In the genomic region with DNA sequence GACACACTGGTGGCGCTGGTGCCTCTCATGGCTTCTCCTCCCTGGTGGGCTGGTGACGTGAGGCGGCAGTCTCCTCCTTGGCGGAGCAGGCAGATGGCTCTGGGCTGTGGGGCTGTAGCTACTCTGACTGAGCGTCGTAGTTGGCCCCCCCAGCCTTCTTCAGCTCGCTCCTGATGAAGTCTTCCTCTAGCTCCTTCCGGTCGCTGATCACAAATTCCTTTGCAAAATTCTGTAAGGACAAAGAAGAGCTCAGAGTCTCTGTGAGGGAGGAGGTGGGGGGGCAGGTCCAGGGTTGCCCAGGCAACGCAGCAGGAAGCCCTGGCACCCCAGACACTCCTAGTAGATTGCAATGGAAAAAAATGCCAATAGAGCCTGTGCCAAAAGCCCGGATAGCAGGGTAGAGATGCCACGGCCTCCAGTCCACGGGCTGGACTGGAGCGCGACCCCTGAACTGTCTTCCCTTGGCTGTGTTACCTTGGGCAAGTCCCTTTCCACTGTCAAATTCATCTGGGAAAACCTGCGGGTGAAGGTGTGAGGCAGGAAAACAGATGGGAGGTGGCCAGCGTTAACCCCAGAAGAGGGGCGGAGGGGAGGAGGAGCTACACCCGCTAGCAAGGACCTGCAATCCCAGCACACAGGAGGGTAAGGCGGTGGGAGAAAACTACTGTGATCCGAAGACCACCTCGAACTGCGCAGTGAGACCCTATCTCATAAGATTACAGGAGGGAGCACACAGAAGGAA, we compare ENCODE assay signal across 12 mouse cellular contexts. TPM values are rescaled to one million over a fixed set of nuclear protein-coding genes. Genes with fewer than 3 reads are reported as not detected.
A peak's percentile ranks its signal among the peaks of the same experiment; 100 is the strongest.
DNase-seq lines count a peak whose midpoint lies in the region; ATAC-seq and TF ChIP-seq lines count a peak whose summit lies in the region.
"Had no signal": no experiment of that assay in that cellular context is flagged by ENCODE, and none has a peak within 500 bp of the region (broad histone marks: within the 10 kb centered on the region; RNA-seq: fewer than 3 reads in every experiment).

No protein-coding gene starts in this region.

- DNase-seq in cerebellum, postnatal 10 days, result peak; percentile 66 to 76
- DNase-seq in brain, embryonic 14.5 days (ENCODE audit: low read depth), result peak; percentile 86
- no peak for DNase-seq in heart, adult 2 months
- DNase-seq in testis, postnatal 14 days (ENCODE audit: low spot score), result no peak
- no peak for DNase-seq in thymus, postnatal 25 days
- DNase-seq: lung, embryonic 14.5 days had no signal

- no peaks in the 10 kb centered on the region for H3K27me3 ChIP-seq in hindbrain, embryonic 15.5 days
- no peaks in the 10 kb centered on the region for H3K27me3 ChIP-seq in neural tube, embryonic 12.5 days (replicated peaks)
- no peaks in the 10 kb centered on the region for H3K27me3 ChIP-seq in heart, adult 2 months (ENCODE audit: control insufficient read depth, insufficient read depth, low read length)
- H3K27me3 ChIP-seq: kidney, embryonic 15.5 days had no signal

- H3K36me3 ChIP-seq in hindbrain, embryonic 15.5 days, result peaks cover 4% of the 10 kb centered on the region; the same call in 1 of the 2 replicates
- peaks cover 11% of the 10 kb centered on the region for H3K36me3 ChIP-seq in neural tube, embryonic 12.5 days
- no peaks in the 10 kb centered on the region for H3K36me3 ChIP-seq in heart, adult 2 months (ENCODE audit: control insufficient read depth, insufficient read depth, low read length)
- H3K36me3 ChIP-seq: G1E had no signal

- TF ChIP-seq EP300 in heart, adult 2 months (IDR thresholded peaks at IDR 0.05; ENCODE audit: insufficient read depth, low read depth, low read length), result no peak

- peaks cover 59% of the 10 kb centered on the region for H3K4me1 ChIP-seq in hindbrain, embryonic 15.5 days (replicated peaks)
- peaks cover 52% of the 10 kb centered on the region for H3K4me1 ChIP-seq in neural tube, embryonic 12.5 days
- H3K4me1 ChIP-seq in heart, adult 2 months (ENCODE audit: control insufficient read depth, insufficient read depth, low read length), result peaks cover 1% of the 10 kb centered on the region; the same call in 1 of the 2 replicates

- H3K79me2 ChIP-seq in heart, adult 2 months (replicated peaks; ENCODE audit: control insufficient read depth, insufficient read depth, low read length), result no peaks in the 10 kb centered on the region

- H3K9me3 ChIP-seq in hindbrain, embryonic 15.5 days, result no peaks in the 10 kb centered on the region
- no peaks in the 10 kb centered on the region for H3K9me3 ChIP-seq in neural tube, embryonic 12.5 days
- H3K9me3 ChIP-seq: G1E; heart, embryonic 10.5 days; kidney, embryonic 15.5 days had no signal

- no peak overlapping the region for H3K4me3 ChIP-seq in hindbrain, embryonic 15.5 days
- H3K4me3 ChIP-seq in neural tube, embryonic 12.5 days, result no peak overlapping the region
- no peak overlapping the region for H3K4me3 ChIP-seq in heart, adult 2 months
- H3K4me3 ChIP-seq: heart, embryonic 10.5 days; kidney, embryonic 15.5 days had no signal

- 0 out of 2 replicates have a peak overlapping the region, but pooled peaks have one; percentile 30 for H3K27ac ChIP-seq in hindbrain, embryonic 15.5 days (replicated peaks)
- no peak overlapping the region for H3K27ac ChIP-seq in neural tube, embryonic 12.5 days
- no peak overlapping the region for H3K27ac ChIP-seq in heart, adult 2 months
- H3K27ac ChIP-seq: heart, embryonic 10.5 days; kidney, embryonic 15.5 days had no signal

- TF ChIP-seq POLR2A in brain, embryonic 14.5 days (IDR thresholded peaks at IDR 0.05; ENCODE audit: borderline replicate concordance, extremely low read depth, insufficient read depth, insufficient read length, poor library complexity, severe bottlenecking), result no peak
- TF ChIP-seq POLR2A in heart, adult 2 months (IDR thresholded peaks at IDR 0.05; ENCODE audit: insufficient read depth, low read depth, low read length), result no peak

- no peak for TF ChIP-seq CTCF in brain, embryonic 14.5 days (IDR thresholded peaks at IDR 0.05; ENCODE audit: borderline replicate concordance, extremely low read depth, insufficient read depth, insufficient read length)
- TF ChIP-seq CTCF in heart, adult 2 months (IDR thresholded peaks at IDR 0.05), result no peak

- no peak overlapping the region for H3K9ac ChIP-seq in hindbrain, embryonic 15.5 days
- no peak overlapping the region for H3K9ac ChIP-seq in neural tube, embryonic 12.5 days
- H3K9ac ChIP-seq in heart, adult 2 months (ENCODE audit: low read depth, low read length), result no peak overlapping the region
- H3K9ac ChIP-seq: kidney, embryonic 15.5 days; lung, embryonic 14.5 days had no signal

- intact Hi-C loops in heart, adult 2 months (cut with DNase I), result no loop called here

- no peak overlapping the region for H3K4me2 ChIP-seq in hindbrain, embryonic 15.5 days
- H3K4me2 ChIP-seq in neural tube, embryonic 12.5 days (replicated peaks), result peak overlapping the region; percentile 10
- H3K4me2 ChIP-seq: kidney, embryonic 15.5 days; lung, embryonic 14.5 days had no signal

- no peak for ATAC-seq in cerebellum, adult (ENCODE audit: insufficient number of reproducible peaks, low FRiP score, low TSS enrichment)
- ATAC-seq in hindbrain, embryonic 15.5 days (ENCODE audit: low FRiP score, low read depth), result no peak
- ATAC-seq in neural tube, embryonic 12.5 days (ENCODE audit: low FRiP score, low read depth), result peak; percentile 68

- WGBS in hindbrain, embryonic 15.5 days, result 39% methylated on average over 23 of the region's 23 CpGs
- WGBS in neural tube, embryonic 12.5 days, result 51% methylated on average over 23 of the region's 23 CpGs
- WGBS in heart, adult 2 months, result 88% methylated on average over 23 of the region's 23 CpGs

RNA-seq across cellular contexts. Expression of a gene that starts 30.0 kb away (rescaled TPM):
- polyA plus RNA-seq in brain, embryonic 14.5 days (2012; rRNA removed), result 273 and 336 TPM in 2 replicates
- 147 and 151 TPM in 2 replicates for polyA plus RNA-seq in hindbrain, embryonic 15.5 days (2015; fragmentation: Nextera tagmentation; extraction: Ambion mirVana)
- 219 and 263 TPM in 2 replicates for polyA plus RNA-seq in neural tube, embryonic 12.5 days (2016; fragmentation: Nextera tagmentation; extraction: Ambion mirVana)
- total RNA-seq in heart, adult 2 months (2021), result 10 to 100 TPM; 17.5 to 20.4 TPM
- 16.5 and 23.2 TPM in 2 replicates for polyA plus RNA-seq in heart, adult 2 months (2012; rRNA removed)

RNA-seq across cellular contexts. Expression of a gene that starts 32.1 kb away (rescaled TPM):
- polyA plus RNA-seq in brain, embryonic 14.5 days (2012; rRNA removed), result 13.5 and 16.1 TPM in 2 replicates
- polyA plus RNA-seq in hindbrain, embryonic 15.5 days (2015; fragmentation: Nextera tagmentation; extraction: Ambion mirVana), result 10.1 and 13.2 TPM in 2 replicates
- polyA plus RNA-seq in neural tube, embryonic 12.5 days (2016; fragmentation: Nextera tagmentation; extraction: Ambion mirVana), result 11.6 and 12.1 TPM in 2 replicates
- total RNA-seq in heart, adult 2 months (2021), result 10 to 100 TPM; 11.3 TPM
- polyA plus RNA-seq in heart, adult 2 months (2012; rRNA removed), result 14.6 and 15.6 TPM in 2 replicates

RNA-seq across cellular contexts. Expression of a gene that starts 51.8 kb away (rescaled TPM):
- 16.2 and 17.6 TPM in 2 replicates for polyA plus RNA-seq in brain, embryonic 14.5 days (2012; rRNA removed)
- 17.3 TPM in 2 replicates for polyA plus RNA-seq in hindbrain, embryonic 15.5 days (2015; fragmentation: Nextera tagmentation; extraction: Ambion mirVana)
- polyA plus RNA-seq in neural tube, embryonic 12.5 days (2016; fragmentation: Nextera tagmentation; extraction: Ambion mirVana), result 10.8 and 10.9 TPM in 2 replicates
- 1 to 10 TPM; 2.6 to 2.7 TPM for total RNA-seq in heart, adult 2 months (2021)
- polyA plus RNA-seq in heart, adult 2 months (2012; rRNA removed), result 5.7 and 6.0 TPM in 2 replicates

Comparison
In these comparisons a context has a peak if more than half of its experiments do, and no peak if none do; other contexts are left out.
1. DNase-seq: peak in cerebellum, postnatal 10 days (2 of 2) and brain, embryonic 14.5 days (single experiment); none in heart, adult 2 months (0 of 2), testis, postnatal 14 days (single experiment) and thymus, postnatal 25 days (single experiment).